Mouse (Mus musculus): ENCODE measurements around the gene Csrnp1.

DNA sequence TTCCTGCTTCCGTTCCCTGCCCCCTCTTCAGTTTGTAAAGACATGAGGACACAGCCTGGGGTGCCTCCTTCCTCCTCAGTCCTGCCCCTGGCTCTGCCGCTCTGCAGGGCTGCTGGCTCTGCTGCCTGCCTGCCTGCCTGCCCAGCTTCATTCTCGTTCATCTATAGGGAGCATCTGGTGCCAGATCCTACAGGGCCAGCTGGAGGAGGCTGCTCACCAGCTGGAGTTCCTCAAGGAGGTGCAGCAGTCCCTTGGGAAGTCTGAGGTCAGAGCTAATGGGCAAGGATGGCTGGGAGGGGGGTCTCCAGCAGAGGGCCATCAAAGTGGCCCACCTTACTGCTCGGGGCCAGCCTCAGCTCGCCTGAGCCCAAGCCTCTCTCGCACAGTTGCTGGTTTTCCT, 34.0 kb downstream of the Csrnp1 start:
- TF ChIP-seq CTCF (IDR thresholded peaks at IDR 0.05; ENCODE audit: low read depth, low read length), result no peak
- TF ChIP-seq POLR2AphosphoS5 (IDR thresholded peaks at IDR 0.05; ENCODE audit: insufficient replicate concordance, low read depth, low read length), result no peak
- no peak for TF ChIP-seq GATA2 (IDR thresholded peaks at IDR 0.05; ENCODE audit: borderline replicate concordance, low read depth, low read length)
- TF ChIP-seq GATA1 (IDR thresholded peaks at IDR 0.05; ENCODE audit: borderline replicate concordance, low read length), result no peak
- no peak for TF ChIP-seq TAL1 (conservative IDR thresholded peaks at IDR 0.05; ENCODE audit: low read depth, low read length)
